Mouse (Mus musculus) ovary, postnatal 14 days (tissue): ENCODE results near the gene Siah2.

Source experiments
- DNase-seq: peaks from one replicate; pipeline ENCODE4 v3.0.0; 2022; ENCODE audit warnings: low spot score

The Siah2 gene

GRCm38 (mm10) chr3:58663970-58664369 lies 28.2 kb downstream of the Siah2 start:
- no peak for DNase-seq

GRCm38 (mm10) chr3:58660636-58661035 lies 31.6 kb downstream of the Siah2 start:
- no peak for DNase-seq

DNA sequence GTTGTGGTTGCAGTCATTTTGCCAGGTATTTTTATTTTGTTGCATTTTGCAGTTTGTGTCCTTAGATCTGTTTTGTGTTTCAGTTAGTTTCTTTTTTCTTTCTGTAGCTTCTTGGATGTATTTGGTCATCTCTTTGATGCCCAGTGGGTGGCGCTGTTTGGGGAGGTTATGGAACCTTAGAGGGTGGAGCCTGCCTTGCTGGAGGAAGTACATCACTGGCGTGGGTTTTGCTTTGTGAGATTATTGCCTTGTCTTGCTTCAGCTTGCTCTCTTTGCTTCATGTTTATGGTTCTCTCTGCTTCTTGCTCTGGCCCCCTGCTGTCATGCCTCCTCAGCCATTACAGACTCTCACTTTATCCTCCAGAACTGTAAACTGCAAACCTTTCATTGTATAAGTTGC lies 34.8 kb downstream of the Siah2 start:
- DNase-seq = no peak

- DNase-seq = peak; percentile 68
Observed at GRCm38 (mm10) chr3:58655362-58656130, 36.7 kb downstream of the Siah2 start.

DNA sequence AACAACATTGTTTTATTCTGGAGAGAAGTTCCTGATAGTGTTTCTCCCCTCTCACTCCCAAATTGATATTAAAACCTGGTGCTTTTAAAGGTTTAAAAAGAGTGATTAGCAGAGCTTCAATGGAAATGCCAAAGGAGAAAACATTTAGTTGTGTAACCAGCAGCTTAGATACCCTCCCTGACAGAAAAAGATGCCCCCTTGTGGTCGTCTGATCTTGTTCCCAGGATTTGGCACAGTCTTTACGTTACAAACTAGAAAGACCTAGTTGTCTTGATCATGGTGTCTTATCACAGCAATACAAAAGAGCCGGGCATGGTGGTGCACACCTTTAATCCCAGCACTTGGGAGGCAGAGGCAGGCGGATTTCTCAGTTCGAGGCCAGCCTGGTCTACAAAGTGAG lies 38.3 kb downstream of the Siah2 start:
- DNase-seq = peak; percentile 31

GRCm38 (mm10) chr3:58650328-58650727 lies 41.9 kb downstream of the Siah2 start:
- DNase-seq = no peak

DNA sequence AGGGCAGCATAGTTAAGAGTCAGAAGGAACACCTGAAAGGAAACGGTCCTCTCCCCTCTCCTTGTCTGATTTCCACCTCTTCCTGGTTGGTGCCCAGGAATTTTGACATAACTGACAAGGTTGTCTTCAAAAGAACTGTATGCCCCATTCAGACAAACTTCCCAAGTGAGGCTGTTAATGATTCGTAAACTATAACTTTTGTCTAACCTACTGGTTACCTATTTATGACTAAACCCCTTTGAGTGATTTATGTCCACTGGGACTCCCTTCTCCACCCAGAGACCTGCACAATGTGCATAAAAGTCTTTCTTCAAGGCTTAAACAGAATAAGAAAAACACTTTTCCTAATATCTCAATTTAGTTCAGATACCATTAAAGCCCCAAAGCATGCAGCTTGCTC lies 45.0 kb downstream of the Siah2 start:
- no peak for DNase-seq

- no peak for DNase-seq
Observed at GRCm38 (mm10) chr3:58646180-58646579, 46.0 kb downstream of the Siah2 start.

DNA sequence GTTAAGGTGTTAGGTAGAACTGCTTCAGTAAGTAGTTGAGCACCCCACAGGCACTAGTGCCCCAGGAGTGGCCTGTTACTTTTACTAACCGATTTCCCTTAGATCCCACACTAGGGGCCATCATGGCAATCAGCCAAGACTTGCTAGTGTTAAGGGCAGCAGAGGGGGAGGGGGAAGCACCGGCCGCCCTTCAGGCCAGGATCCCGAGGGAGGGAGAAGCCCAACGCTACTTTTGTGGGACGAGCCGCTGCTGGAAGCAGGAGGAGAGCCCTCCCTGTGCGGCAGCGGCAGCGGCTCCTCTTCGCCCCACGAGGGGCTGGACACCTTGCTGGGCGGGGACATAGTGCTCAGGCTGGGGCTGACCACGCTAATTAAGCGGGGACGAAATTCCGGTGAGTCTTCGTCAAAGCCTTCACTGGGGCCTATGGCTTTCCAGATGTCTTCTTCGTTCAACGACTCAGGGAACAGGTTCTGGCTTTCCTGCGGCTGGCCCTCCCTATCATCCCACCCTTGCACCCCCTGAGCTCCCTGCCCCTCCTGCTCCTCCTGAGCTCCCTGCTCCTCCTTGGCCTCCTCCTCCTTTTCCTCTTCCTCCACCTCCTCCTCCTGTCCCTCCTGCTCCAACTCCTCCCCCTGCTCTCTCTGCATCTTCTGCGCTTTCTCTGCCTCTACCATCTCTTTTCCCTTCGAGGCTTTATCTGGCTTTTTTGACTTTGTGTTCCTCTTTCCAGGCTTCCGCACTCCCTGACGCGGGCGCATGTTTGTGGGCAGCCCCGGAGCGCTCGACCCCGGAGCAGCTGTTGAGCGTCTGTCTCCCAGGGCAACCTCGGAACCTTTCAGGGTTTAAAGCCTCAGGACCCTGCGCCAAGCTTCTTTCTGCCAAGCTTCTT lies 55.5 kb downstream of the Siah2 start, which contains the start of gene Erich6:
TSS of gene Erich6 (minus strand) at position 802 of the 890 bp plus-strand sequence.
- DNase-seq = peak; percentile 13

DNA sequence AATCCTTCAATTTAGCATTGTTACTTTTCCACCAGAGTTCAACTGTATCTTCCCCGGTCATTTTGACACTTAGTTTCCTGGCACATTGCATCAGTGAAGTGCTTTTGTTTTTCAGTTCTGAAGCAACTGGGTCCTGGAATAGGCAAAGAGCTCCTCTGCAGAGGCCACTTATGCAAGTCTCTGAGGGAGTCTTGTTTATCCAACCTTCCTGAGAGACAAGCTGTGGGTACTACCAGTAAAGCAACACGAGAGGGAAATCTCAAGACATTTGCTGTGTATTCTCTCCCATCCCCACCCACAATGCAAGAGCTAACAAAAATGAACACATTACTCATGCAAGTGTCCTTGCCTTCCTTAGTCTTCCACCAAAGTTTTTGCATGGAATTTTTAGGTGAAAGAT lies 60.5 kb downstream of the Siah2 start:
- no peak for DNase-seq

DNA sequence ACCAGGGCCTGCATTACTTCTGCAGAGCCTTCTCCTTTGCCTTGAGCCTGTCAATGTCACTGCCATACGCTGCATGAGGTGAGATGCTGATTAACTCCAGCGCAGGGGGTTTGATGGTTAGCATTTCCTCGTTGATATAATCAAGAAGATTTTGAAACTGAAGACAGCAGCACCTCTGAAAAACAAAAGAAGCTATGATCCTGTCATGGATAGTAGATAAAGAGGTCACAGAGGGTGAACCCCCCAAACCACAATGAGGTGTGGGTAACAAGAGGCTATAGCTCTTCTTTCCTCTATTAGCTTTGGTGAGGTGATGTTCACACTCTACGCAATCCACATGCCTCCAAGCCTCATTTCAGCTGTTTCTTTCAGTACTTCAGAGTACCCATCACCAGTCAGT lies 67.2 kb downstream of the Siah2 start:
- no peak for DNase-seq
